ENCODE assay signal across 31 mouse cellular contexts in genomic region chr3:154824713-154825112, GRCm38 (mm10).
DNase-seq lines count a peak whose midpoint lies in the region; ATAC-seq and TF ChIP-seq lines count a peak whose summit lies in the region.
"Had no signal": no experiment of that assay in that cellular context is flagged by ENCODE, and none has a peak within 500 bp of the region (broad histone marks: within the 10 kb centered on the region; RNA-seq: fewer than 3 reads in every experiment).

No protein-coding gene starts in this region.

- peak; percentile 77 for ATAC-seq in frontal cortex, adult (ENCODE audit: low TSS enrichment)
- ATAC-seq in heart, postnatal 0 days (ENCODE audit: insufficient read depth, low read depth) = peak; percentile 55
- ATAC-seq: forebrain, embryonic 13.5 days; forebrain, embryonic 16.5 days; hindbrain, postnatal 0 days; inflammation-experienced regulatory T-cells, adult 6 months; intestine, embryonic 16.5 days; Patski had no signal

- 0 out of 2 replicates have a peak, but pooled peaks cover 6% of the 10 kb centered on the region for H3K36me3 ChIP-seq in heart, postnatal 0 days (replicated peaks; ENCODE audit: control insufficient read depth, insufficient read depth, low read length)
- H3K36me3 ChIP-seq in heart, embryonic 10.5 days = no peaks in the 10 kb centered on the region
- H3K36me3 ChIP-seq: embryonic facial prominence, embryonic 10.5 days; embryonic facial prominence, embryonic 13.5 days; G1E had no signal

- WGBS in heart, postnatal 0 days = 40% methylated on average over 4 of the region's 4 CpGs
- 61% methylated on average over 4 of the region's 4 CpGs for WGBS in heart, embryonic 10.5 days

- no peak overlapping the region for H3K4me2 ChIP-seq in heart, postnatal 0 days (ENCODE audit: low read depth, low read length)
- H3K4me2 ChIP-seq: embryonic facial prominence, embryonic 13.5 days; forebrain, embryonic 13.5 days; hindbrain, embryonic 14.5 days had no signal

- no peaks in the 10 kb centered on the region for H3K4me1 ChIP-seq in heart, postnatal 0 days (ENCODE audit: control insufficient read depth, insufficient read depth)
- no peaks in the 10 kb centered on the region for H3K4me1 ChIP-seq in heart, embryonic 10.5 days
- H3K4me1 ChIP-seq in cortical plate, adult 2 months (ENCODE audit: control insufficient read depth, insufficient read depth, low read length) = peaks cover 3% of the 10 kb centered on the region; the same call in 1 of the 2 replicates
- H3K4me1 ChIP-seq: embryonic facial prominence, embryonic 10.5 days; embryonic facial prominence, embryonic 13.5 days; forebrain, embryonic 13.5 days had no signal

- H3K9me3 ChIP-seq in heart, postnatal 0 days (replicated peaks; ENCODE audit: control insufficient read depth, low read length) = no peaks in the 10 kb centered on the region
- no peaks in the 10 kb centered on the region for H3K9me3 ChIP-seq in heart, embryonic 10.5 days
- H3K9me3 ChIP-seq: embryonic facial prominence, embryonic 10.5 days; embryonic facial prominence, embryonic 13.5 days; forebrain, embryonic 13.5 days had no signal

- no peak for TF ChIP-seq EP300 in heart, postnatal 0 days (IDR thresholded peaks at IDR 0.05; ENCODE audit: low read depth)

- no peak for TF ChIP-seq POLR2A in cortical plate, adult 2 months (IDR thresholded peaks at IDR 0.05; ENCODE audit: extremely low read depth, insufficient read depth, low read length)

- H3K4me3 ChIP-seq in heart, postnatal 0 days (ENCODE audit: low read depth, low read length) = no peak overlapping the region
- no peak overlapping the region for H3K4me3 ChIP-seq in heart, embryonic 10.5 days
- H3K4me3 ChIP-seq in left cerebral cortex, adult 2 months = no peak overlapping the region
- H3K4me3 ChIP-seq in cortical plate, adult 2 months (ENCODE audit: insufficient read depth, low read length) = no peak overlapping the region
- H3K4me3 ChIP-seq: embryonic facial prominence, embryonic 10.5 days; embryonic facial prominence, embryonic 13.5 days; erythroblast, embryonic 14.5 days; forebrain, embryonic 13.5 days had no signal

- intact Hi-C loops in left cerebral cortex, adult 2 months (cut with DNase I) = no loop called here

- H3K9ac ChIP-seq in heart, postnatal 0 days (replicated peaks; ENCODE audit: low read depth, low read length) = no peak overlapping the region
- H3K9ac ChIP-seq: embryonic facial prominence, embryonic 13.5 days; forebrain, embryonic 13.5 days; hindbrain, embryonic 14.5 days had no signal

- no peak overlapping the region for H3K27ac ChIP-seq in heart, postnatal 0 days (ENCODE audit: low read depth)
- no peak overlapping the region for H3K27ac ChIP-seq in heart, embryonic 10.5 days
- H3K27ac ChIP-seq in left cerebral cortex, adult 2 months = peak overlapping the region; percentile 58; the same call in 1 of the 2 replicates
- H3K27ac ChIP-seq in cortical plate, adult 2 months (ENCODE audit: insufficient read depth, low read length) = 0 out of 2 replicates have a peak overlapping the region, but pooled peaks have one; percentile 37
- H3K27ac ChIP-seq: embryonic facial prominence, embryonic 10.5 days; embryonic facial prominence, embryonic 13.5 days; forebrain, embryonic 13.5 days; hindbrain, embryonic 14.5 days; hindbrain, postnatal 0 days had no signal

- no peak for TF ChIP-seq CTCF in heart, postnatal 0 days (IDR thresholded peaks at IDR 0.05; ENCODE audit: low read depth)
- TF ChIP-seq CTCF in left cerebral cortex, adult 2 months (IDR thresholded peaks at IDR 0.05) = no peak
- no peak for TF ChIP-seq CTCF in cortical plate, adult 2 months (IDR thresholded peaks at IDR 0.05; ENCODE audit: extremely low read depth, insufficient read depth, low read length)

- H3K27me3 ChIP-seq in heart, postnatal 0 days (ENCODE audit: control insufficient read depth, insufficient read depth, low read length) = no peaks in the 10 kb centered on the region
- no peaks in the 10 kb centered on the region for H3K27me3 ChIP-seq in heart, embryonic 10.5 days (ENCODE audit: insufficient read depth, poor library complexity, severe bottlenecking)
- H3K27me3 ChIP-seq: CH12.LX; embryonic facial prominence, embryonic 13.5 days; forebrain, embryonic 13.5 days; Patski had no signal

- no peak for DNase-seq in frontal cortex, postnatal 14 days (ENCODE audit: low spot score in 2 of 2)
- DNase-seq in heart, postnatal 0 days (ENCODE audit: low spot score) = peak; percentile 25
- DNase-seq in heart, embryonic 10.5 days (ENCODE audit: low spot score) = no peak
- no peak for DNase-seq in left cerebral cortex, adult 2 months (ENCODE audit: extremely low spot score in 1 of 2, low spot score in 2 of 2)
- no peak for DNase-seq in left cerebral cortex, adult 18-20 months (ENCODE audit: low spot score in 2 of 2)
- DNase-seq: adrenal gland, postnatal 10 days; adrenal gland, postnatal 36 days; B cell, adult 2 months; cerebellum, adult 11 months; cerebellum, adult 2 months; cerebellum, adult 9-11 months; cerebellum, postnatal 25 days; embryo, embryonic 11 days; gastrocnemius, postnatal 10 days; gastrocnemius, postnatal 36 days; heart, postnatal 10 days; heart, postnatal 4 days had no signal

Comparison
In these comparisons a context has a peak if more than half of its experiments do, and no peak if none do; other contexts are left out.
1. H3K27ac ChIP-seq: peak in left cerebral cortex, adult 2 months (single experiment) and cortical plate, adult 2 months (single experiment); none in heart, postnatal 0 days (single experiment) and heart, embryonic 10.5 days (single experiment).